Mouse (Mus musculus): ENCODE data around the gene Adam11. TPM values are rescaled to one million over a fixed set of nuclear protein-coding genes. Genes with fewer than 3 reads are reported as not detected.

Adam11 gene
- polyA plus RNA-seq, 1 experiment = not detected

DNA sequence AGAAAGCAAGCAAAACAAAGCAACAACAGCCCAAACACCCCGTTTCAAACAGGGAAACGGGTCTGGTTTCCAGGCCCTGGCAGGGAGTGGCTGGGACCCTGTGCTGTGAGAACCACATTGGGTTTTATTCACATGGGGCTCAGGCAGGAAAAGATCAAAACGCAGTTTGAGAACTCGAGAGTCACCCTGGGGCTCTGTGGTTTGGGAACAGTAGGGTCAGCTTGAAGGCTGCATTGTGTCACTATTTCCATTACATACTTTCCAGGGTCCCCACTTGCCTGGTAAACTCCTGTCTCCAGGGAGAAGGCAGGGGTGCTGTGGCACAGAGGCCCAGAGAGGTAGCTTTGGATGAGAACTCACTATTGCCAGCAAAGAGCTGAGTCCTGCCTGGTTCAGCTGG is 65.9 kb downstream of the Adam11 start:
- Histone ChIP-seq H3K4me1 (ENCODE audit: control insufficient read depth, insufficient read depth, low read length) (no peaks in the 10 kb centered on the region), H3K4me3 (ENCODE audit: insufficient read depth, low read depth, low read length) (no peak overlapping the region), H3K27ac (ENCODE audit: insufficient read depth, low read depth, low read length) (no peak overlapping the region)
- no peak for TF ChIP-seq POLR2A (IDR thresholded peaks at IDR 0.05; ENCODE audit: insufficient read depth, low read depth, low read length)
- no peak for TF ChIP-seq CTCF (IDR thresholded peaks at IDR 0.05; ENCODE audit: insufficient read depth, low read depth, low read length)
- 74% methylated on average over 4 of the region's 4 CpGs for WGBS

Other genes with a start within 250 kb of the Adam11 start
- 94.4 and 138 TPM in 2 replicates for gene Gpatch8, start 205.0 kb upstream of the Adam11 start, polyA plus RNA-seq (2012; ENCODE audit: insufficient read depth, insufficient read length, low replicate concordance, missing spikeins)
- gene Gm11627, start 182.0 kb upstream of the Adam11 start, polyA plus RNA-seq (2012; ENCODE audit: insufficient read depth, insufficient read length, low replicate concordance, missing spikeins) = not detected in 2 replicates
- not detected in 2 replicates for gene Fzd2, start 157.0 kb upstream of the Adam11 start, polyA plus RNA-seq (2012; ENCODE audit: insufficient read depth, insufficient read length, low replicate concordance, missing spikeins)
- not detected in 2 replicates for gene Meioc, start 97.7 kb upstream of the Adam11 start, polyA plus RNA-seq (2012; ENCODE audit: insufficient read depth, insufficient read length, low replicate concordance, missing spikeins)
- not detected in 2 replicates for gene Ccdc43, start 63.7 kb upstream of the Adam11 start, polyA plus RNA-seq (2012; ENCODE audit: insufficient read depth, insufficient read length, low replicate concordance, missing spikeins)
- gene Gjc1, start 58.3 kb downstream of the Adam11 start, polyA plus RNA-seq (2012; ENCODE audit: insufficient read depth, insufficient read length, low replicate concordance, missing spikeins) = not detected in 2 replicates
- not detected in 2 replicates for gene Higd1b, start 74.4 kb downstream of the Adam11 start, polyA plus RNA-seq (2012; ENCODE audit: insufficient read depth, insufficient read length, low replicate concordance, missing spikeins)
- 433 TPM in 1 of 2 replicates, not detected in the other for gene Eftud2, start 119.5 kb downstream of the Adam11 start, polyA plus RNA-seq (2012; ENCODE audit: insufficient read depth, insufficient read length, low replicate concordance, missing spikeins)
- gene Ccdc103, start 119.8 kb downstream of the Adam11 start, polyA plus RNA-seq (2012; ENCODE audit: insufficient read depth, insufficient read length, low replicate concordance, missing spikeins) = not detected in 2 replicates
- not detected in 2 replicates for gene Fam187a, start 123.7 kb downstream of the Adam11 start, polyA plus RNA-seq (2012; ENCODE audit: insufficient read depth, insufficient read length, low replicate concordance, missing spikeins)
- not detected in 2 replicates for gene Gfap, start 139.5 kb downstream of the Adam11 start, polyA plus RNA-seq (2012; ENCODE audit: insufficient read depth, insufficient read length, low replicate concordance, missing spikeins)
- gene Kif18b, start 163.7 kb downstream of the Adam11 start, polyA plus RNA-seq (2012; ENCODE audit: insufficient read depth, insufficient read length, low replicate concordance, missing spikeins) = not detected in 2 replicates
- gene C1ql1, start 185.2 kb downstream of the Adam11 start, polyA plus RNA-seq (2012; ENCODE audit: insufficient read depth, insufficient read length, low replicate concordance, missing spikeins) = not detected in 2 replicates